8 mouse cellular contexts compared by ENCODE assay signal in genomic region chr5:43634602-43635081, GRCm38 (mm10). TPM values are rescaled to one million over a fixed set of nuclear protein-coding genes. Genes with fewer than 3 reads are reported as not detected.
DNase-seq lines count a peak whose midpoint lies in the region; ATAC-seq lines count a peak whose summit lies in the region.

No protein-coding gene starts in this region.

- peak; percentile 68 for ATAC-seq in hindbrain, embryonic 15.5 days (ENCODE audit: low FRiP score, low read depth)

- H3K9ac ChIP-seq in hindbrain, embryonic 15.5 days = no peak overlapping the region

- no peak overlapping the region for H3K27ac ChIP-seq in hindbrain, embryonic 15.5 days (replicated peaks)

- no peak overlapping the region for H3K4me2 ChIP-seq in hindbrain, embryonic 15.5 days

- 32% methylated on average over 9 of the region's 9 CpGs for whole genome bisulfite sequencing in hindbrain, embryonic 15.5 days

- H3K4me1 ChIP-seq in hindbrain, embryonic 15.5 days (replicated peaks) = no peaks in the 10 kb centered on the region

- H3K27me3 ChIP-seq in hindbrain, embryonic 15.5 days = no peaks in the 10 kb centered on the region

- no peaks in the 10 kb centered on the region for H3K36me3 ChIP-seq in hindbrain, embryonic 15.5 days

- DNase-seq in cerebellum, adult 8-10 months = peak; percentile 8
- no peak for DNase-seq in cerebellum, adult 9-11 months
- DNase-seq in testis, postnatal 14 days (ENCODE audit: low spot score) = peak; percentile 8
- no peak for DNase-seq in testis, postnatal 10 days (ENCODE audit: low spot score)
- peak; percentile 48 for DNase-seq in lung, postnatal 10 days
- peak; percentile 17 for DNase-seq in skeletal muscle tissue, adult 2 months (ENCODE audit: low read depth, low spot score)
- DNase-seq in ovary, postnatal 36 days (ENCODE audit: low spot score) = no peak

- no peaks in the 10 kb centered on the region for H3K9me3 ChIP-seq in hindbrain, embryonic 15.5 days

- H3K4me3 ChIP-seq in hindbrain, embryonic 15.5 days = no peak overlapping the region

RNA-seq across cellular contexts. Expression of gene Cc2d2a, which starts 27.5 kb away (rescaled TPM):
- polyA plus RNA-seq in hindbrain, embryonic 15.5 days (2015; fragmentation: Nextera tagmentation; extraction: Ambion mirVana) = 6.9 and 8.0 TPM in 2 replicates

Comparison
In these comparisons a context has a peak if more than half of its experiments do, and no peak if none do; other contexts are left out.
1. DNase-seq: peak in cerebellum, adult 8-10 months (single experiment), testis, postnatal 14 days (single experiment), lung, postnatal 10 days (single experiment) and skeletal muscle tissue, adult 2 months (single experiment); none in cerebellum, adult 9-11 months (single experiment), testis, postnatal 10 days (single experiment) and ovary, postnatal 36 days (single experiment).